Mouse (Mus musculus) C2C12 (cell line): ENCODE results near the gene Git2. TPM values are rescaled to one million over a fixed set of nuclear protein-coding genes. Genes with fewer than 3 reads are reported as not detected.

Experiments
- H3K27me3 ChIP-seq: one replicate; pipeline ENCODE4 v1.6.1; 2011; ENCODE audit not compliant: control insufficient read depth, insufficient read depth, insufficient read length
- H3K36me3 ChIP-seq: one replicate; pipeline ENCODE4 v1.6.1; 2011; ENCODE audit not compliant: control insufficient read depth, insufficient read depth
- H3K4me3 ChIP-seq: one replicate; pipeline ENCODE4 v1.5.1; 2011; ENCODE audit warnings: mild to moderate bottlenecking, control low read depth; ENCODE audit not compliant: poor library complexity, insufficient read depth, severe bottlenecking
- H3K79me2 ChIP-seq: one replicate; pipeline ENCODE4 v1.6.1; 2011; ENCODE audit not compliant: control insufficient read depth, insufficient read depth
- H3K79me3 ChIP-seq: one replicate; pipeline ENCODE4 v1.6.1; 2011; ENCODE audit warnings: low read depth, control low read depth
- H3ac ChIP-seq: one replicate; pipeline ENCODE3; 2011; ENCODE audit warnings: low read depth; ENCODE audit not compliant: control insufficient read depth, insufficient read length
- CEBPB ChIP-seq: IDR thresholded peaks from one replicate; pipeline ENCODE4 v1.6.1; 2011; ENCODE audit warnings: low read depth, mild to moderate bottlenecking, control low read depth, moderate library complexity
- CTCF ChIP-seq: IDR thresholded peaks from one replicate; pipeline ENCODE4 v1.5.1; 2011; ENCODE audit not compliant: control insufficient read depth, insufficient read depth, insufficient read length
- FOSL1 ChIP-seq: IDR thresholded peaks from one replicate; pipeline ENCODE4 v1.8.0; 2011; ENCODE audit warnings: mild to moderate bottlenecking, low read length; ENCODE audit not compliant: poor library complexity, insufficient read depth, severe bottlenecking
- MAX ChIP-seq: IDR thresholded peaks from one replicate; pipeline ENCODE4 v1.6.1; 2011; ENCODE audit warnings: mild to moderate bottlenecking, control low read depth
- MYOD1 ChIP-seq: IDR thresholded peaks from one replicate; pipeline ENCODE4 v1.6.1; 2011; ENCODE audit warnings: low read depth; ENCODE audit not compliant: control insufficient read depth, insufficient read length
- MYOG ChIP-seq: IDR thresholded peaks from one replicate; pipeline ENCODE4 v1.6.1; 2011; ENCODE audit not compliant: control insufficient read depth, insufficient read length; ENCODE audit errors: extremely low read depth
- USF1 ChIP-seq: IDR thresholded peaks from one replicate; pipeline ENCODE4 v1.6.1; 2011; ENCODE audit warnings: low read depth, mild to moderate bottlenecking, control low read depth, moderate library complexity
- polyA plus RNA-seq: library from polyadenylated mRNA; unstranded; fragments of >200 nt; fragmentation: generic; extraction: Trizol; gene quantifications from one replicate; pipeline ENCODE4 v1.2.1, GENCODE M21; 2012; ENCODE audit warnings: missing spikeins

Gene Git2
- polyA plus RNA-seq, 1 experiment = 19.5 TPM

DNA sequence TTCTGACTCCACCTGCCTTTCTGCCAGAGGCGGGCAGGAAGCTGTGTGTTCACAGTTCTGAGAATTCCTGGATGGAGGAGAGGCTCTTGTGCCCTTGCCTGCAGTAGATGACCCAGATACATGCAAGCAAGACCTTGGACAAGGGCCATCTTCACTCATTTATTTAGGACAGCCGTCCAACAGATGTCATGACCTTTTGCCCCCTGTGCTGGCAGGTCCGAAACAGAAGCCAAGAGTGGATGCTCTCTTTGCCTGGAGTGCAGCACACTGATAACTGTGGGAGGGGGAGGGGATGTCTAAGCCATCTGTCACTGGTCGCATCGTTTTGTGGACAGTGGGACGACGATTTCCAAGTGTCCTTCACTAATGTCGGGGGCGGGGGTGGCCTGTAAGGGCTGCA, 19.9 kb upstream of the Git2 start:
- Histone ChIP-seq H3K4me3 (no peak overlapping the region), H3K36me3 (peaks cover 21% of the 10 kb centered on the region), H3K79me3 (no peaks in the 10 kb centered on the region), H3ac (no peak overlapping the region), H3K79me2 (no peaks in the 10 kb centered on the region), H3K27me3 (no peaks in the 10 kb centered on the region)
- TF ChIP-seq MYOG (no peak), FOSL1 (no peak), USF1 (no peak), CTCF (no peak), MAX (no peak), CEBPB (no peak), MYOD1 (no peak)

- Histone ChIP-seq H3K79me3 (no peaks in the 10 kb centered on the region), H3K79me2 (no peaks in the 10 kb centered on the region), H3K36me3 (peaks cover 21% of the 10 kb centered on the region), H3K4me3 (no peak overlapping the region), H3ac (no peak overlapping the region), H3K27me3 (no peaks in the 10 kb centered on the region)
- TF ChIP-seq MYOG = no peak
- no peak for TF ChIP-seq FOSL1
- no peak for TF ChIP-seq MAX
- no peak for TF ChIP-seq USF1
- TF ChIP-seq MYOD1 = no peak
- no peak for TF ChIP-seq CEBPB
- TF ChIP-seq CTCF = no peak
Measured at GRCm38 (mm10) chr5:114794609-114795008, 19.3 kb upstream of the Git2 start.

DNA sequence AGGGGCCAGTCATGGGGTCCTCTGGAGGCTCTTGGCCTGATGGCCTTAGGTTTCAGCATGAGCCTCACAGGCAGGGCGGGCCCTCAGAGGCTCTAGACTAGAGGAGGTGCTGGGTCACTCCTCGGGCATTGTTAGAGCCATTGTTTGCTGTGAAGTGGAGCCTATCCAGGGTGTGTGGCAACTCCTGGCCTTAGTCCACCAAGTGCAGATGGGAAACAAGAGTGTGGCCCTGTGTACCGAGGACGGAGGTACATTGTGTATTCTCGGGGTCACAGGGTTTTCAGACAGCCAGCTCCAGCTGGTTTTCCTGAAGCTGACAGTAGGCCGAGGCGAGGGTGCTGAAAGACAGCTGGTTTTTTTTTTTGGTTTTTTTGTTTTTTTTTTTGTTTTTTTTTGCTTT, 18.0 kb upstream of the Git2 start:
- TF ChIP-seq FOSL1 (no peak), MAX (no peak), MYOG (no peak), MYOD1 (no peak), CEBPB (no peak), USF1 (no peak), CTCF (no peak)
- H3K4me3 ChIP-seq = no peak overlapping the region
- H3ac ChIP-seq = no peak overlapping the region
- H3K79me3 ChIP-seq = no peaks in the 10 kb centered on the region
- no peaks in the 10 kb centered on the region for H3K27me3 ChIP-seq
- no peaks in the 10 kb centered on the region for H3K79me2 ChIP-seq
- peaks cover 25% of the 10 kb centered on the region for H3K36me3 ChIP-seq

- Histone ChIP-seq H3K36me3 (peaks cover 11% of the 10 kb centered on the region), H3ac (no peak overlapping the region), H3K79me3 (peaks cover 14% of the 10 kb centered on the region), H3K4me3 (no peak overlapping the region), H3K27me3 (no peaks in the 10 kb centered on the region), H3K79me2 (peaks cover 35% of the 10 kb centered on the region)
- TF ChIP-seq CEBPB = no peak
- TF ChIP-seq MYOG = no peak
- no peak for TF ChIP-seq CTCF
- TF ChIP-seq MAX = no peak
- TF ChIP-seq FOSL1 = no peak
- no peak for TF ChIP-seq USF1
- no peak for TF ChIP-seq MYOD1
Measured at GRCm38 (mm10) chr5:114785196-114785595, 9.9 kb upstream of the Git2 start.

- Histone ChIP-seq H3K27me3 (no peaks in the 10 kb centered on the region), H3K36me3 (peaks cover 11% of the 10 kb centered on the region), H3K79me3 (peaks cover 15% of the 10 kb centered on the region), H3K79me2 (peaks cover 39% of the 10 kb centered on the region), H3ac (no peak overlapping the region), H3K4me3 (no peak overlapping the region)
- no peak for TF ChIP-seq CTCF
- TF ChIP-seq USF1 = no peak
Measured at GRCm38 (mm10) chr5:114784622-114785165, 9.4 kb upstream of the Git2 start.

DNA sequence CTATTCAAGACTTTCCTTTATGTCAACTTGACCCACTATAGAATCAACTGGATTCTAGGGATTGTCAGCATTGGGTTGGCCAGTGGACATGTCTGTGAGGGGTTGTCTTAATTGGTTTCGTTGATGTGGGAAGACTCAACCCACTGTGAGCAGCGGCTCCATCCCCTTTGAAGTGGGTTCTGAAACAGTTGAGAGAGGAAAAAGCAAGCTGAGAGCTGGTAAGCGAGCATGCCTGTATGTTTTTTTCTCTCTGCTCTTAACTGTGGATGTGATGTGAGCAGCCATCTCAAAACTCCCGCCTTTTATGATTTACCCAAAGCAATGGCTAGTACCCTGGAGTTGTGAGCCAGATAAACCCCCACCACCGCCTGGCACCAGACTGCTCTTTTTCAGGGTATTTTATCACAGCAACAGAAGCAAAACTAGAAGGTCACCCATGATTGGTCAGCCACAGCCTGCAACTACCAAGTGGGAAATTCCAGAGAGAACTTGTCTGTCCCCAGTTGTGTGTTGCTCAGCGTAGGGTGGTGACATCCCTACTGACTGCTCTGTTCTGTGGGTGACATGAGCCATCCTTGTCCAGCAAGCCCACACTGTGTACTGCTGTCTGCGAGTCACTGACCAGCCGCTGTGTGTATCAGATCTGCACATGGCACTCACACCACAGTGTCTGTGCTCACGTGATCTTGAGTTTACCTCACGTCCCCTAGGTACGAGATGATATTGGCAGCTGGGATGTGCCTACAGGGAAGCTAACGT, 8.3 kb upstream of the Git2 start:
- H3K27me3 ChIP-seq = no peaks in the 10 kb centered on the region
- H3K4me3 ChIP-seq = no peak overlapping the region
- H3K79me3 ChIP-seq = peaks cover 17% of the 10 kb centered on the region
- peaks cover 50% of the 10 kb centered on the region for H3K79me2 ChIP-seq
- peaks cover 6% of the 10 kb centered on the region for H3K36me3 ChIP-seq
- no peak for TF ChIP-seq CTCF
- no peak for TF ChIP-seq MAX
- no peak for TF ChIP-seq CEBPB
- no peak for TF ChIP-seq MYOG
- no peak for TF ChIP-seq USF1
- no peak for TF ChIP-seq FOSL1
- no peak for TF ChIP-seq MYOD1
- no peak overlapping the region for H3ac ChIP-seq
